Mouse (Mus musculus): ENCODE data around the gene Zmat5. TPM values are rescaled to one million over a fixed set of nuclear protein-coding genes. Genes with fewer than 3 reads are reported as not detected.

The Zmat5 gene
- polyA plus RNA-seq, 1 experiment from 2014 or later: 62.2 TPM

DNA sequence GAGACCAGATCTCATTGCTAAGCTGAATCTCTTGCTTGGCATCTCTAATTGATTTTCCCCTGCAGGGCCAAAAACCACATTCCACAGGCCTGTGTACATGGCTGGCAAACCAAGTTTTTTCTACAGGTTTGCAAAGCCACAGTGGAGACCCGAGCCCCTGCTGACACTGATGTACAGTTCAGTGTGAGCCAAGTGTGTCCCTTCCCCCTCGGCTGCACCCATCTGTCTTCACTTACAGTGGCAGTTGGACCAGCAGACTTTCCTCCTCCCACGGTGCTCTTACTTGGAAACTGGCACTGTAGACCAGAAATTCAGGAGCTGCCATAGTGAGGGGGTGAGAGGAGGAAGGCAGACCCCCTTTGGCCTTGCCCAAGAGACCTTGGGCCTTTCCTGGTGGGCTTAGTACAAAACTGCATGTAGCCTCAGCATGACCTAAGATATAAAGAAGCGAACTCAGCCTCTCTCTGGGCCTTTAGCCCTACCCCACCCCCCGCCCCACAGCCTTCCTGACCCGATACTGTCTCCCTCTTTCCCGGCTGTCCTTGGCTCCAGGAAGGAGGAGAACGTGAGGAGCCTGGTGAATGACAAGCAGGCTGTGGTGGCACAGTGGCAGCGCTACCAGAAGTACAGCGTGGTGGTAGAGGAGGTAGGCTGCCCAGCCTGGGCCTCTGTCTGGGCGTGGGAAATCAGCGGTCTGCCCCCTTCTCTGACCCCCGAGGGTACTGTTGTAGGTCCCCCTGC, 25.6 kb upstream of the Zmat5 start:
- Histone ChIP-seq H3K9ac (no peak overlapping the region), H3K36me3 (peaks cover 44% of the 10 kb centered on the region), H3K4me2 (no peak overlapping the region), H3K4me3 (no peak overlapping the region), H3K4me1 (replicated peaks) (no peaks in the 10 kb centered on the region), H3K27ac (replicated peaks) (no peak overlapping the region), H3K27me3 (no peaks in the 10 kb centered on the region), H3K9me3 (no peaks in the 10 kb centered on the region)
- peak; percentile 43 for ATAC-seq (ENCODE audit: low FRiP score, low read depth)
- WGBS: 79% methylated on average over 13 of the region's 13 CpGs

DNA sequence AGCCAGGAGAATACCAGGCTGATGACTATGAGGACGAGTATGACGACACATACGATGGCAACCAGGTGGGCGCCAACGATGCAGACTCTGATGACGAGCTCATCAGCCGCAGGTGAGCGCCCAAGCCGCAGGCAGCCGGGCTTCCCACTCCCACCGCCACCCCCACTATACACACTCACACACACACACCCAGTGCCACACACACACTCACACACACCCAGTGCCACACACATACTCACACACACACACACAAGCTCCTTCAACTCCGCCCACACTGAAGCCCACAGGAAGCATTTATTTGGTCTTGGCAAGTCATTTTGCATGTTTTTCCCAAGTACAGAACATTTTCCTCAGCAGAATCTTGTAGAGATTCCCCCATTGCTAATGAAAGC, 25.0 kb upstream of the Zmat5 start:
- Histone ChIP-seq H3K9ac (no peak overlapping the region), H3K36me3 (peaks cover 42% of the 10 kb centered on the region), H3K27ac (replicated peaks) (no peak overlapping the region), H3K4me1 (replicated peaks) (no peaks in the 10 kb centered on the region), H3K4me3 (no peak overlapping the region), H3K27me3 (no peaks in the 10 kb centered on the region), H3K4me2 (no peak overlapping the region), H3K9me3 (no peaks in the 10 kb centered on the region)
- no peak for ATAC-seq (ENCODE audit: low FRiP score, low read depth)
- WGBS: 85% methylated on average over 12 of the region's 12 CpGs

DNA sequence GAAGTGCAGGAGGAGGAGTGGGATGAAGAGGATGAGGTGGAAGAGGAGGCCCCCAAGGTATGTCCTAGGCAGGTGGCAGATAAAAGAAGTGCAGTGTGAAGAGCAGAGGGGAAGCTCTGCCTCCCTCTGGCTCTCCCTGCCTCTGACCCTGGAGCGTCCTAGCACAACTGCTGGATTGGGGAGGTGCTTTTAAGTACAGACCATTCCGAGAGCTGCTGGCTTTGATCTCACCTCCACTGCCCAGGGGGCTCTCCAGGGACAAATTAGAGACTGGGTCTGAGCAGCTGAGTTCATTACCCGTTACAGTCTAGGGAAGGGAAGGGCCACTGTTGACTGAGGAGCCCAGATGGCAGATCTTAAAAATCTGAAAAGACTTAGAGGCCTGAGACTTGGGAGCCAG, 24.4 kb upstream of the Zmat5 start:
- no peaks in the 10 kb centered on the region for H3K9me3 ChIP-seq
- H3K4me3 ChIP-seq: no peak overlapping the region
- no peaks in the 10 kb centered on the region for H3K27me3 ChIP-seq
- H3K9ac ChIP-seq: no peak overlapping the region
- ATAC-seq (ENCODE audit: low FRiP score, low read depth): no peak
- WGBS: 47% methylated on average over 3 of the region's 3 CpGs
- peaks cover 38% of the 10 kb centered on the region for H3K36me3 ChIP-seq
- H3K27ac ChIP-seq (replicated peaks): no peak overlapping the region
- H3K4me1 ChIP-seq (replicated peaks): no peaks in the 10 kb centered on the region
- no peak overlapping the region for H3K4me2 ChIP-seq

DNA sequence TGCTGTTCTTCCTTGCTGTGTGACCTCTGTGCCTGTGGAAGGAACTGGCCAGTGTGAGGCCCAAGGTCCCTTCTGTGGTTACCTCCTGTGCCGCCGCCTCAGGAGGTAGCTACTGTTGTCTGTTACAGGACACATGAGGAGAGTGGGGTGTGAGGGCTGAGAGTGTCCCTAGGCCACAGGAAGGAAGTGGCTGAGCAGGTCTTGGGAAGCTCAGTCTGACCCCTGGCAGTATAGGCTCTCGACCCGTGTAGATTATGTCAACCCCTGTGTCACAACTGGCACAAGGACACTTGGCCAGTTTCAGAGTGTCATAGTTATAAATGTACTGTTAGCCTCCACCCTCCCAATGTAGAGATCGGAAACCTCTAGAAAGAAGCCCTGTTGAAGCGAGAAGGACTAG, 21.0 kb upstream of the Zmat5 start:
- Histone ChIP-seq H3K36me3 (peaks cover 33% of the 10 kb centered on the region), H3K27me3 (no peaks in the 10 kb centered on the region), H3K9ac (no peak overlapping the region), H3K27ac (replicated peaks) (no peak overlapping the region), H3K4me1 (replicated peaks) (no peaks in the 10 kb centered on the region), H3K4me3 (no peak overlapping the region), H3K4me2 (no peak overlapping the region), H3K9me3 (no peaks in the 10 kb centered on the region)
- WGBS: 91% methylated on average over 6 of the region's 6 CpGs
- no peak for ATAC-seq (ENCODE audit: low FRiP score, low read depth)

DNA sequence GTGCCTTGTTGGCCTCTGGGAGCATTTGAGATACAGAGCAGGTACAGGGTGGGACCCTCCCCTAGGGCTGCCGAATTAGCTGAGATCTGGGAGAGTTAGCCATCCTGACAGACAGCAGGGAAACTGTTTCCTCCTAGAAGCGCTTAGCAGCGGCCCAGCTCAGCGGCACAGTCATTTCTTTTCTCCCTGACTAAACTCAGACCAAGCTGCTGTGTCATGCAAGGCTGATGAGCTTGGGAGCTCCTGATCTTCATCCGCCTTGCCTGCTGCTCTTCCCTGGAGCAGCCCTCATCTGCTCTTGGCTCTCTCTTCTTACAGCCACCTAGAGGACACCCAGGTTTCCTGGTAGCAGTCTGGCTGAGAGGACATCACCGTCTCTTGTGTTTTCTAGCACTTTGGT, 20.3 kb upstream of the Zmat5 start:
- peaks cover 33% of the 10 kb centered on the region for H3K36me3 ChIP-seq
- 69% methylated on average over 6 of the region's 6 CpGs for WGBS

DNA sequence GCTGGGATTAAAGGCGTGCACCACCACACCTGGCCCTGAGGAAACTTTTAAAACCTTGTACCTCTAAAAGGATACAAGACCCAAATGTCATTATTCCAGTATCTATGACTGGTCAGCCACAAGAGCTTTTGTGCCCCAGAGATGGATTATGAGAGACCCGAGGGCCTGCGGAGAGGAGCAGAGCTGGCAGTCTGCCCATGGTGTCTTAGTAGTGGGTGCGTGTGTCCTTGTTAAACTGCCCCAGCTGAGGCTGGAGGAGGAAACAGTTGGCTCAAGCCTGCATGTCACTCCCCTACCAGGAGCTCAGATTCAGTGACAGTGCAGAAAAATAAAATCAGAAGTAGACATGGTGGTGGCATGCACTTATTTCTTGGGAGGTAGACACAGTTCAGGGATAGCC, 19.4 kb upstream of the Zmat5 start:
- peaks cover 30% of the 10 kb centered on the region for H3K36me3 ChIP-seq
- H3K4me1 ChIP-seq (replicated peaks): no peaks in the 10 kb centered on the region
- H3K9me3 ChIP-seq: no peaks in the 10 kb centered on the region
- 72% methylated on average over 4 of the region's 4 CpGs for WGBS
- H3K27ac ChIP-seq (replicated peaks): no peak overlapping the region
- H3K4me2 ChIP-seq: no peak overlapping the region
- no peak for ATAC-seq (ENCODE audit: low FRiP score, low read depth)
- H3K9ac ChIP-seq: no peak overlapping the region
- no peak overlapping the region for H3K4me3 ChIP-seq
- no peaks in the 10 kb centered on the region for H3K27me3 ChIP-seq

More for the DNA sequence above, 20.3 kb upstream of the Zmat5 start:
- Histone ChIP-seq H3K4me3 (no peak overlapping the region), H3K27me3 (no peaks in the 10 kb centered on the region), H3K4me2 (no peak overlapping the region), H3K9me3 (no peaks in the 10 kb centered on the region), H3K27ac (replicated peaks) (no peak overlapping the region), H3K4me1 (replicated peaks) (no peaks in the 10 kb centered on the region), H3K9ac (no peak overlapping the region)
- no peak for ATAC-seq (ENCODE audit: low FRiP score, low read depth)

DNA sequence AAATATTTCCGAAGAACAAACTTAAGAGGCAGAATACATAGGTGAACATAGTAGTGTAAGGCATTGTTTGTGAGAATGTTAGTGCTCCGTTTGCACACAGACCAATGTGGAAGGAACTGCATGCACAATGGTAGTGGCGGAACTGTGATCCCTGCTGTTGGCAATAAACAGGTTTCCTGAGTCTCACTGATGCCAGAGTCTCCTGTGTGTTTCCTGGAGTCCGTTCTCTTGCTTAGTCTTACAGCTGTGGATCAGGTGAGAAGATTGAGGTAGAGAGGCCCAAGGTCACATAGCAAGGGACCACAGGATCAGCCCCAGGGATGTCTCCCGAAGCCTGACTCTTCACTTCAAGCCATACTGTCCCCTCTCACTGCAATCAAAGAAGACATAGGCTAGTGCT, 19.0 kb upstream of the Zmat5 start:
- ATAC-seq (ENCODE audit: low FRiP score, low read depth): no peak
- WGBS: 92% methylated on average over 5 of the region's 5 CpGs
- peaks cover 27% of the 10 kb centered on the region for H3K36me3 ChIP-seq
- H3K4me3 ChIP-seq: no peak overlapping the region
- no peak overlapping the region for H3K4me2 ChIP-seq
- H3K9ac ChIP-seq: no peak overlapping the region
- no peak overlapping the region for H3K27ac ChIP-seq (replicated peaks)
- H3K4me1 ChIP-seq (replicated peaks): no peaks in the 10 kb centered on the region
- no peaks in the 10 kb centered on the region for H3K9me3 ChIP-seq
- H3K27me3 ChIP-seq: no peaks in the 10 kb centered on the region

DNA sequence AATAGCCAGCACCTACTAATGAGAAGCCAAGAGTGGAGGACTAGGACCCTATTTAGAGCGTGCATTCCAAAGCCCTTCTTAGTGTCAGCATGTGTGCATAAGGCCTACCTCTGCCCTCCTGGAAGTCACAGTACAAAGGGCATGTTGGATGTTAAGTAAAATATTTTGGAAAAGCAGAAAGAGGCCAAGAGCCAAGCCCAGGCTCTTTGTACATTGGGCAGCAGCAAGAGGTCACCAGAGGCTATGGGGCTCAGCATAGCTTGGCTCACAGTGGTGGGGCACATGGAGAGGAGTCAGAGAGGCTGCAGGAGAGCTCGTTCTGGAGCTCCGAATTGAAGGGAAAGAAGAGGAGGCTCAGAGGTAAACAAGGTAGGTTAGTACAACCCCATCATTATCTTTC, 17.5 kb upstream of the Zmat5 start:
- Histone ChIP-seq H3K9ac (no peak overlapping the region), H3K4me2 (no peak overlapping the region), H3K4me3 (no peak overlapping the region), H3K4me1 (replicated peaks) (no peaks in the 10 kb centered on the region), H3K27ac (replicated peaks) (no peak overlapping the region), H3K36me3 (peaks cover 14% of the 10 kb centered on the region), H3K9me3 (no peaks in the 10 kb centered on the region), H3K27me3 (no peaks in the 10 kb centered on the region)
- 83% methylated on average over 3 of the region's 3 CpGs for WGBS
- no peak for ATAC-seq (ENCODE audit: low FRiP score, low read depth)

DNA sequence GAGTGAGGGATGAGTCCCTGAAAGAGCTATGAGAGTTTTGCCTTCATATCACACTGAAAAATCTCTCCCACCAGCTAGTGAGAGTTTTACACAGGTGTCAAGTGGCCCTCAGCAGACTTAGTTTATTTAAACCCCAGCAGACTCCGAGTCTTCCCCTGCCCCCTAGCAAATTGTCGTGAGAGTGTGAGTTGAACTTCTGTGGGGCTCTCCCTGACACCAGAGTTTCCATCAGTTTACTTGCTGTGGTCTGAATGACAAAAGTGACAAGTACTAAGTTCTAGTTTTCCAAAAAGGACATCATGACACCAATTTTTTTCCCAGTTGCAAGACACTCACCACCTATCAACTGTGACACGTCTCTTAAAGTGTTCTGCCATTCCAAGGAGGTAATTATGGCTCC, 16.6 kb upstream of the Zmat5 start:
- ATAC-seq (ENCODE audit: low FRiP score, low read depth): no peak

DNA sequence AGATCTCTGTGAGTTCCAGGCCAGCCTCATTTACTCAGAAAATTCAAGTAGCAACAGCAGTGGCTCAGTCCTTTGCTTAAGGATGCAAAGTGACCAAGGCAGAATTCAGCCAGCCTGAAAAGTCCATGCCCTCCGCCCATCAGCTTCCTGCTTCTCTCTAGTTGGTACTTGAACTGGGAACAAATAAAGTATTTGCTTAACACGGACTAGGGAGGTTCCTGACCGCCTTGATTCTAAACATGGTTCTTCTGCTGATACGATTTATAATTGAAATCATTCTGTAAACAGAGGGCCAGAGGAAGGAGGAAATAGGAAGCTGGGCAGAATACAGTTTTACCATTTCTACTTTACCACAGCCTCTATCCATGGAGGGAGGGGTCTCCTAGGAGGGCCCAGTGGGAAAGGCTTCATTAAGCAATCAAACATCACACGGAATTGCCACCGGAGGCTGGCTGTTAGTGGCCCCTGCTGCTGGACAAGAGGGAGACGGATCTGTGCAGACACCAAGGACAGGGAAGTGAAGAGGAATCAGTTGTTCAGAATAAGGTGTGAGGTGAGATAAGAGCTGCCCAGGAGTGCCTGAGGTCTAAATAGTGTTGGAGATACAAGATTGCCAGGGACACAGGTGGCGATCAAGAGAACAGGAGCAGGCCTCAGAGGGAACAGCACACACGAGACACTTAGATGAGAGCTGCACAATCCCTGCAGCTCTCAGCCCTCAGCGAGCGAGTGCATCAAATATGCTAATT, 15.7 kb upstream of the Zmat5 start:
- H3K9ac ChIP-seq: no peak overlapping the region
- no peaks in the 10 kb centered on the region for H3K9me3 ChIP-seq
- WGBS: 66% methylated on average over 11 of the region's 11 CpGs
- H3K4me2 ChIP-seq: no peak overlapping the region
- H3K4me1 ChIP-seq (replicated peaks): no peaks in the 10 kb centered on the region
- H3K27me3 ChIP-seq: no peaks in the 10 kb centered on the region
- H3K27ac ChIP-seq (replicated peaks): no peak overlapping the region
- H3K36me3 ChIP-seq: no peaks in the 10 kb centered on the region
- H3K4me3 ChIP-seq: no peak overlapping the region
- ATAC-seq (ENCODE audit: low FRiP score, low read depth): no peak

More for the DNA sequence above, 16.6 kb upstream of the Zmat5 start:
- Histone ChIP-seq H3K36me3 (peaks cover 8% of the 10 kb centered on the region), H3K9ac (no peak overlapping the region), H3K4me3 (no peak overlapping the region), H3K27me3 (no peaks in the 10 kb centered on the region), H3K27ac (replicated peaks) (no peak overlapping the region), H3K9me3 (no peaks in the 10 kb centered on the region), H3K4me2 (no peak overlapping the region), H3K4me1 (replicated peaks) (no peaks in the 10 kb centered on the region)
- WGBS: 83% methylated on average over 3 of the region's 3 CpGs

DNA sequence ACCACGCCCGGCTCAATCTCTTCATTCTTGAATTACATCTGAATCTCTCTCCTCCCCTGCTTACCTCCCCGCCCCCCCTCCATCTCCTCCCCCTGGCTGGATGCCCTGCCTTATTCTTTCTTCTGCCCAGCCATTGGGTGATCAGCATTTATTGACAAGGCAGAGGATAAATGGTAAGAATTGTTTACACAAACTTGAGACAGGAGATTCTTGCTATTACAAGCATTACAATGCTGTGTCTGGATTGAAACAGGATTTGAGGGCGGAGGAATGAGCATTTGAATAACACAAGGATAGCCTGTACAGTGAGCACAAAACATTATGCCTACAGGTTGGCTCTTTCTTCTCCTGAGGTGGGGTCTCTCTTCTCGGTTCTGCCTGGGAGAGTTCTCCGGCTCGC, 14.1 kb upstream of the Zmat5 start:
- H3K27ac ChIP-seq (replicated peaks): no peak overlapping the region
- no peak overlapping the region for H3K4me3 ChIP-seq
- no peaks in the 10 kb centered on the region for H3K4me1 ChIP-seq (replicated peaks)
- ATAC-seq (ENCODE audit: low FRiP score, low read depth): no peak
- H3K4me2 ChIP-seq: no peak overlapping the region
- no peaks in the 10 kb centered on the region for H3K36me3 ChIP-seq
- H3K9ac ChIP-seq: no peak overlapping the region
- H3K9me3 ChIP-seq: no peaks in the 10 kb centered on the region
- H3K27me3 ChIP-seq: no peaks in the 10 kb centered on the region
- 85% methylated on average over 7 of the region's 7 CpGs for WGBS

DNA sequence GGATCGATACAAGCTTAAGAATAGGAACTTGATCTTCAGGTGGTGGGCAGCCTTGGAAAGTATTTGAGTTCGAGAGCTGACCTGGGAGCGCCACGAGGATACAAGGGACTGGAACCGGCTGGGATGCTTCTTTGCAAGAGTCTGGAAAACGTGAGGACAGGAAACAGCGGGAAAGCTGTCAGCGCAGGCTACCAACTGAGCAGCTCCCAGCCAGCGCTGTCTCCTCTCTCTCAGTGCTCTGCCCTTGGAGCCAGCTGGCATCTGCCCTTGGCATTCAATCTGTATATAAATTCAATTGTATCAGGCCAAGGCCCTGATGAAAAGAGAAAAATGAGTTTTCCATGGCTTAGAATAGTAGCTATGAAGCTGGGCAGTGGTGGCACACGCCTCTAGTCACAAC, 13.3 kb upstream of the Zmat5 start:
- no peak overlapping the region for H3K4me2 ChIP-seq
- H3K9me3 ChIP-seq: no peaks in the 10 kb centered on the region
- H3K4me1 ChIP-seq (replicated peaks): no peaks in the 10 kb centered on the region
- no peak overlapping the region for H3K4me3 ChIP-seq
- ATAC-seq (ENCODE audit: low FRiP score, low read depth): no peak; the same call in 1 of the 2 replicates
- no peaks in the 10 kb centered on the region for H3K36me3 ChIP-seq
- H3K27me3 ChIP-seq: no peaks in the 10 kb centered on the region
- no peak overlapping the region for H3K27ac ChIP-seq (replicated peaks)
- 52% methylated on average over 10 of the region's 10 CpGs for WGBS
- no peak overlapping the region for H3K9ac ChIP-seq

Measured in hindbrain, embryonic 15.5 days (tissue).